Mouse (Mus musculus) heart, embryonic 12.5 days (tissue): ENCODE data around the gene Ttc30a2. TPM values are rescaled to one million over a fixed set of nuclear protein-coding genes. Genes with fewer than 3 reads are reported as not detected.
A peak's percentile ranks its signal among the peaks of the same experiment; 100 is the strongest.
"Not testable (repeated sequence)": the region's sequence is repeated elsewhere in the genome, so short reads cannot be mapped to it uniquely, and the experiment has no call there.

Experiments
- ATAC-seq: fragments of 200-750 bp; cut with Nextera tagmentation; 2 replicates; pipeline ENCODE4 v1.8.0; 2017; ENCODE audit warnings: moderate TSS enrichment, moderate library complexity; ENCODE audit not compliant: insufficient number of reproducible peaks, low FRiP score
- H3K27ac ChIP-seq: fragments of 300-500 bp; sonication (generic); 2 replicates; pipeline ENCODE4 v1.5.1; 2016; ENCODE audit warnings: mild to moderate bottlenecking, moderate library complexity; ENCODE audit not compliant: poor library complexity, severe bottlenecking
- H3K27me3 ChIP-seq: fragments of 300-500 bp; sonication (generic); replicated peaks from 2 replicates; pipeline ENCODE4 v1.6.1; 2016; ENCODE audit warnings: mild to moderate bottlenecking, moderate library complexity
- H3K36me3 ChIP-seq: fragments of 300-500 bp; sonication (generic); 2 replicates; pipeline ENCODE4 v1.6.1; 2016; ENCODE audit warnings: mild to moderate bottlenecking, moderate library complexity
- H3K4me1 ChIP-seq: fragments of 300-500 bp; sonication (generic); replicated peaks from 2 replicates; pipeline ENCODE4 v1.6.1; 2016; ENCODE audit warnings: mild to moderate bottlenecking
- H3K4me2 ChIP-seq: fragments of 300-500 bp; sonication (generic); 2 replicates; pipeline ENCODE4 v1.6.1; 2016; ENCODE audit warnings: mild to moderate bottlenecking, moderate library complexity
- H3K4me3 ChIP-seq: fragments of 300-500 bp; sonication (generic); 2 replicates; pipeline ENCODE4 v1.5.1; 2016; ENCODE audit warnings: mild to moderate bottlenecking
- H3K9ac ChIP-seq: fragments of 300-500 bp; sonication (generic); 2 replicates; pipeline ENCODE4 v1.6.1; 2016; ENCODE audit warnings: mild to moderate bottlenecking, moderate library complexity
- H3K9me3 ChIP-seq: fragments of 300-500 bp; sonication (generic); replicated peaks from 2 replicates; pipeline ENCODE4 v1.6.1; 2016; ENCODE audit warnings: mild to moderate bottlenecking, moderate library complexity
- WGBS: fragments of 180-500 bp; shearing (Covaris S2); methylation state at CpG from one replicate; pipeline ENCODE4 v1.1.7; 2016; 5-methylcytosine and 5-hydroxymethylcytosine counted together
- polyA plus RNA-seq: library from polyadenylated mRNA; unstranded; fragments of >200 nt; fragmentation: Nextera tagmentation; extraction: Ambion mirVana; gene quantifications from 2 replicates; pipeline ENCODE4 v1.2.1, GENCODE M21; 2016

Gene Ttc30a2
- polyA plus RNA-seq, 1 experiment from 2014 or later, result 1.5 TPM

DNA sequence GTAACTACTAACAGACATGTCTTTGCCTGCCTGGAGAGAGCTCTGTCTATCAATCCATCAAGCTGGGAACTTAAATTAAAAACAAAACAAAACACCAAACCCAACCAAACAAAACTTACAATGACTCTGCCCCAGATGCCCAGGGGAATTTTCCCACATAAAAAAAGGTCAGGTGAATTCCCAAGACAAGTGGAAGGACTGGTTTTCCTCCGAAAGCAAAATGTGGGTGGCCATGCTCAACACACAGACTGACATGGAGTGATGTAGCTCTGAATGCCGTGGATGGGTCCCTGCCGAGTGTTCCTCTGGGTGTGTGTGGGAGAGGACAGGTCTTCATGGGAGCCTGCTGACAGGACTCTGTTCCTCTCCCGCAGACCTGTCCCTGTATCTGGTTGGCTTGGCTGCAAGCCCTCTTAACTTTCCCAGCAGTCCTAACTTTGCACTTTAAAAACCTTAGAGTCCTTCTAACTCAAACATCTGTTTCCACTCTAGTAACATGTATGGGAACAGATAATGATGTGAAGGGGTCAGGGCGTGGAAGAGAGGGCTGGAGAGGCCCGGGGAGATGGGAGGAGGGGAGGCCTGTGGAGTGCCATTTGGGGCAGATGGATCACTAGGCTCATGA, 13.7 kb upstream of the Ttc30a2 start:
- Histone ChIP-seq H3K4me1 (peaks cover 22% of the 10 kb centered on the region), H3K27ac (0 out of 2 replicates have a peak overlapping the region, but pooled peaks have one; percentile 52), H3K4me2 (no peak overlapping the region), H3K27me3 (no peaks in the 10 kb centered on the region), H3K36me3 (no peaks in the 10 kb centered on the region), H3K9me3 (no peaks in the 10 kb centered on the region), H3K4me3 (no peak overlapping the region), H3K9ac (no peak overlapping the region)
- ATAC-seq, result no peak; the same call in 1 of the 2 replicates
- 24% methylated on average over 6 of the region's 6 CpGs for WGBS

DNA sequence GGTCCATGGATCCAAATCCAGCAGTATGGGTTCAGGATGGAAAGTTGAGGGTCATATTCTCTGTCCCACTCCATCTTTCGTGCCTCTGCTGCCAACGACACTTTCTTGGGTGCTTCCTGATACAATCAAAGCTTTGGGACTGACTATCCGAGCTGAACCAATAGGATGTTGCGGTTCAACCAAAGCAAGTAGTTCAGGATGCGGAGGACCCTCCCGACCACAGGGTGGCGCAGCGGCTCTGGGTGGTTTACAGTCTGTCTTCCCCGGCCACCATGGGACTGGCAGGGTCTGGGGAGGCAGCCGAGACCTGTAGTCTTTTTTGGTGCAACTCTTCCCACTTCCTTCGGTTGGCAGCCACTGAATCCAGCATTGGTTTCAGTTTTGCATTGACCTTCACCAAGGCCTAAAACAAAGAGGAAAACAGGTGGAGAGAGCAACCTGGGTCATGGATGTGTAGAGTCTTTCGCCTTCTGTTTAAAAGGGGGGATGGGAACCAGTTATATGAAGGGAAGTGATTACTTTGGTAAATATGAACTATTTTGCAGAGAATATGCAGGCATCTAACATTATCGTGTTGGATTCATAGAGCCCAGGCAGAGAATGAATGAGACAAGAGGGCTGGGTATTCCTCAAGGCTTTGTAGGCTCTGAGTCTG, 13.0 kb upstream of the Ttc30a2 start:
- 37% methylated on average over 13 of the region's 13 CpGs for WGBS
- Histone ChIP-seq H3K4me1 (peaks cover 22% of the 10 kb centered on the region), H3K27me3 (no peaks in the 10 kb centered on the region), H3K36me3 (no peaks in the 10 kb centered on the region), H3K9ac (no peak overlapping the region), H3K4me3 (no peak overlapping the region), H3K4me2 (peak overlapping the region; percentile 45), H3K27ac (0 out of 2 replicates have a peak overlapping the region, but pooled peaks have one; percentile 52), H3K9me3 (no peaks in the 10 kb centered on the region)
- ATAC-seq, result no peak

DNA sequence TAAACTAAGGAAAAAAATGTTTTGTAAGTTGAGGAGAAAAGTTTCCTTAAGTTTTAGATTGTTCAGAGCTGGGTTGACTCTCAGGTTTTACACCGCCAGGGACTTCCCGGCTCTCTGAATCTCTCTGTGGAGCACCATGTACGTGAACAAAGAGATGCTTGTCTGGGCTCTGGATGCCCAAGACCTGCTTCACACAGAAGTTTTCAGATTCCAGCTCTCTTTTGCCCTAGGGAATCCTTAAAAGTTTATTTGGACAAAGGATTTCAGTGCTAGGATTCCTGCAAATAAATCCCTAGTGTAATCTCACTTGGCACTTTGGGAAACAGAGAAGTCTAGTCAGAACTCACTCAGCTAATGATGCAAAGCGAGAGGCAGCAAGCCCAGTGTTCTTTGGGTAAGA, 11.7 kb upstream of the Ttc30a2 start:
- 64% methylated on average over 4 of the region's 4 CpGs for WGBS
- Histone ChIP-seq H3K9me3 (no peaks in the 10 kb centered on the region), H3K27me3 (no peaks in the 10 kb centered on the region), H3K9ac (no peak overlapping the region), H3K27ac (no peak overlapping the region), H3K4me3 (no peak overlapping the region), H3K36me3 (no peaks in the 10 kb centered on the region), H3K4me2 (no peak overlapping the region), H3K4me1 (peaks cover 22% of the 10 kb centered on the region)
- ATAC-seq, result no peak

GRCm38 (mm10) chr2:75988779-75989363, 10.9 kb upstream of the Ttc30a2 start:
- no peak for ATAC-seq
- 47% methylated on average over 7 of the region's 7 CpGs for WGBS
- Histone ChIP-seq H3K9me3 (no peaks in the 10 kb centered on the region), H3K27me3 (no peaks in the 10 kb centered on the region), H3K4me2 (no peak overlapping the region), H3K4me1 (peaks cover 22% of the 10 kb centered on the region), H3K4me3 (no peak overlapping the region), H3K9ac (no peak overlapping the region), H3K36me3 (no peaks in the 10 kb centered on the region), H3K27ac (no peak overlapping the region)

- H3K4me3 ChIP-seq, result no peak overlapping the region
- no peak overlapping the region for H3K9ac ChIP-seq
- H3K9me3 ChIP-seq, result no peaks in the 10 kb centered on the region
- H3K27ac ChIP-seq, result no peak overlapping the region
- peaks cover 22% of the 10 kb centered on the region for H3K4me1 ChIP-seq
- 69% methylated on average over 4 of the region's 4 CpGs for WGBS
- no peaks in the 10 kb centered on the region for H3K27me3 ChIP-seq
- H3K36me3 ChIP-seq, result no peaks in the 10 kb centered on the region
- H3K4me2 ChIP-seq, result no peak overlapping the region
- no peak for ATAC-seq
Observed at GRCm38 (mm10) chr2:75988378-75988777, 10.4 kb upstream of the Ttc30a2 start.

GRCm38 (mm10) chr2:75987739-75988138, 9.8 kb upstream of the Ttc30a2 start:
- ATAC-seq, result no peak

GRCm38 (mm10) chr2:75985124-75985523, 7.2 kb upstream of the Ttc30a2 start:
- H3K9ac ChIP-seq, result no peak overlapping the region
- H3K27ac ChIP-seq, result no peak overlapping the region
- ATAC-seq, result no peak
- no peak overlapping the region for H3K4me3 ChIP-seq
- peaks cover 4% of the 10 kb centered on the region; the same call in 1 of the 2 replicates for H3K4me1 ChIP-seq
- 3% methylated on average over 2 of the region's 2 CpGs for WGBS
- no peak overlapping the region for H3K4me2 ChIP-seq
- no peaks in the 10 kb centered on the region for H3K27me3 ChIP-seq
- H3K36me3 ChIP-seq, result no peaks in the 10 kb centered on the region
- H3K9me3 ChIP-seq, result no peaks in the 10 kb centered on the region

More at GRCm38 (mm10) chr2:75987739-75988138, 9.8 kb upstream of the Ttc30a2 start:
- no peak overlapping the region for H3K4me2 ChIP-seq
- no peaks in the 10 kb centered on the region for H3K36me3 ChIP-seq
- no peak overlapping the region for H3K27ac ChIP-seq
- H3K4me1 ChIP-seq, result peaks cover 22% of the 10 kb centered on the region
- no peak overlapping the region for H3K4me3 ChIP-seq
- no peaks in the 10 kb centered on the region for H3K9me3 ChIP-seq
- no peak overlapping the region for H3K9ac ChIP-seq
- 58% methylated on average over 9 of the region's 9 CpGs for WGBS
- no peaks in the 10 kb centered on the region for H3K27me3 ChIP-seq

GRCm38 (mm10) chr2:75983847-75984246, 5.9 kb upstream of the Ttc30a2 start:
- 74% methylated on average over 3 of the region's 3 CpGs for WGBS

GRCm38 (mm10) chr2:75983091-75983490, 5.1 kb upstream of the Ttc30a2 start:
- no peaks in the 10 kb centered on the region for H3K36me3 ChIP-seq
- no peaks in the 10 kb centered on the region for H3K9me3 ChIP-seq
- 95% methylated on average over 3 of the region's 3 CpGs for WGBS
- H3K4me3 ChIP-seq, result no peak overlapping the region
- no peak overlapping the region for H3K27ac ChIP-seq
- no peak for ATAC-seq
- H3K27me3 ChIP-seq, result no peaks in the 10 kb centered on the region
- no peak overlapping the region for H3K9ac ChIP-seq
- peaks cover 4% of the 10 kb centered on the region; the same call in 1 of the 2 replicates for H3K4me1 ChIP-seq
- no peak overlapping the region for H3K4me2 ChIP-seq

More at GRCm38 (mm10) chr2:75983847-75984246, 5.9 kb upstream of the Ttc30a2 start:
- Histone ChIP-seq H3K4me1 (peaks cover 4% of the 10 kb centered on the region; the same call in 1 of the 2 replicates), H3K36me3 (no peaks in the 10 kb centered on the region), H3K27ac (no peak overlapping the region), H3K9me3 (no peaks in the 10 kb centered on the region), H3K9ac (no peak overlapping the region), H3K27me3 (no peaks in the 10 kb centered on the region), H3K4me2 (no peak overlapping the region), H3K4me3 (no peak overlapping the region)
- ATAC-seq, result no peak

GRCm38 (mm10) chr2:75982626-75983025, 4.7 kb upstream of the Ttc30a2 start:
- Histone ChIP-seq H3K4me3 (no peak overlapping the region), H3K9ac (no peak overlapping the region), H3K4me1 (peaks cover under 1% of the 10 kb centered on the region; the same call in 1 of the 2 replicates), H3K36me3 (no peaks in the 10 kb centered on the region), H3K27ac (no peak overlapping the region), H3K27me3 (no peaks in the 10 kb centered on the region), H3K4me2 (no peak overlapping the region), H3K9me3 (no peaks in the 10 kb centered on the region)
- ATAC-seq, result no peak
- 91% methylated on average over 4 of the region's 4 CpGs for WGBS

DNA sequence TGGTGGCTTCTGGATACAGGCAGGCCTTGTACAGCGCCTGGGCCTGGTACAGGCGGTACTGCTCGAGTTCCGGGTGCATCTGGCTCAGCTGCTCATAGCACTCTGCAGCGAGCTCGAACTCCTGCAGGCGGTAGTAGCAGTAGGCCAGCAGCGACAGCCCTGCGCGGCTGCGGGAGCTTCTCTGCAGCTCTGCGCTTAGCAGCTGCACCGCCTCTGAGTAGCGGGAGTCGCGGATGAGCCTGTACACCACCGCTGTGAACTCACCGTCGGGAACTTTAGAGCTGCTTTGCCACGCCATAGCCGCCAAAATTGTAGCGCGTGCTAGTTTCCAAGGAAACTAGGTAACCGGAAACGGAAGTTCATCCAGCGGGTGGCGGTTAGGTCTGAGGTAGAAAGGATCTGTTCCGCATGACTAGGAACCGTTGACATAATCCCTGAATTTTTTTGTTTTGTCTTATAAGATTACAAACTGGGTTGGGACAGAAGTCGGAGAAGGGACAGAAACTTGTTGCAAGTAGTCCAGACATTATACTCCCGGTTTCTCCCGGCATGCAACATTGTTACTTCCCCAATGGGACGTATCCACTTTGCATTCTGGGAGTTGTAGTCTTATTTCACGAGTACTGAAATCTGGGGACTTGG, 3.6 kb upstream of the Ttc30a2 start, which contains the start of gene Ttc30a1:
Ttc30a1 (minus strand) TSS at position 528 of the 642 bp plus-strand sequence.
- not testable (repeated sequence) for H3K27me3 ChIP-seq, H3K27ac ChIP-seq, H3K36me3 ChIP-seq, H3K4me1 ChIP-seq, H3K9me3 ChIP-seq
- Histone ChIP-seq H3K9ac (peak within 1 kb of the TSS; percentile 71), H3K4me2 (peak within 1 kb of the TSS; percentile 82), H3K4me3 (peak within 1 kb of the TSS; percentile 62)
- ATAC-seq, result peak; percentile 73
- WGBS, result 3% methylated on average over 34 of the region's 34 CpGs
